Mouse (Mus musculus) midbrain, embryonic 10.5 days (tissue): ENCODE measurements around the gene Ncoa4. TPM values are rescaled to one million over a fixed set of nuclear protein-coding genes. Genes with fewer than 3 reads are reported as not detected.
"Not testable (repeated sequence)": the region's sequence is repeated elsewhere in the genome, so short reads cannot be mapped to it uniquely, and the experiment has no call there.

ENCODE experiments used
- DNase-seq: peaks from one replicate; pipeline ENCODE4 v3.0.0-alpha.2; 2017; ENCODE audit warnings: low spot score
- H3K27ac ChIP-seq: fragments of 300-500 bp; sonication (generic); replicated peaks from 2 replicates; pipeline ENCODE4 v1.5.1; 2016; ENCODE audit warnings: mild to moderate bottlenecking
- H3K27me3 ChIP-seq: fragments of 300-500 bp; sonication (generic); 2 replicates; pipeline ENCODE4 v1.6.1; 2016; ENCODE audit warnings: low read depth, mild to moderate bottlenecking; ENCODE audit not compliant: poor library complexity, severe bottlenecking
- H3K36me3 ChIP-seq: fragments of 300-500 bp; sonication (generic); 2 replicates; pipeline ENCODE4 v1.6.1; 2016; ENCODE audit warnings: mild to moderate bottlenecking, moderate library complexity
- H3K4me1 ChIP-seq: fragments of 300-500 bp; sonication (generic); 2 replicates; pipeline ENCODE4 v1.6.1; 2016
- H3K4me3 ChIP-seq: fragments of 300-500 bp; sonication (generic); 2 replicates; pipeline ENCODE4 v1.5.1; 2016; ENCODE audit warnings: mild to moderate bottlenecking, moderate library complexity
- H3K9me3 ChIP-seq: fragments of 300-500 bp; sonication (generic); replicated peaks from 2 replicates; pipeline ENCODE4 v1.6.1; 2016; ENCODE audit warnings: mild to moderate bottlenecking
- WGBS: fragments of 180-500 bp; shearing (Covaris S2); methylation state at CpG from one replicate; pipeline ENCODE4 v1.1.7; 2016; 5-methylcytosine and 5-hydroxymethylcytosine counted together
- polyA plus RNA-seq: library from polyadenylated mRNA; unstranded; fragments of >200 nt; fragmentation: Nextera tagmentation; extraction: Ambion mirVana; gene quantifications from 2 replicates; pipeline ENCODE4 v1.2.1, GENCODE M21; 2016

Ncoa4 gene
- polyA plus RNA-seq, 1 experiment from 2014 or later = 71.1 TPM

DNA sequence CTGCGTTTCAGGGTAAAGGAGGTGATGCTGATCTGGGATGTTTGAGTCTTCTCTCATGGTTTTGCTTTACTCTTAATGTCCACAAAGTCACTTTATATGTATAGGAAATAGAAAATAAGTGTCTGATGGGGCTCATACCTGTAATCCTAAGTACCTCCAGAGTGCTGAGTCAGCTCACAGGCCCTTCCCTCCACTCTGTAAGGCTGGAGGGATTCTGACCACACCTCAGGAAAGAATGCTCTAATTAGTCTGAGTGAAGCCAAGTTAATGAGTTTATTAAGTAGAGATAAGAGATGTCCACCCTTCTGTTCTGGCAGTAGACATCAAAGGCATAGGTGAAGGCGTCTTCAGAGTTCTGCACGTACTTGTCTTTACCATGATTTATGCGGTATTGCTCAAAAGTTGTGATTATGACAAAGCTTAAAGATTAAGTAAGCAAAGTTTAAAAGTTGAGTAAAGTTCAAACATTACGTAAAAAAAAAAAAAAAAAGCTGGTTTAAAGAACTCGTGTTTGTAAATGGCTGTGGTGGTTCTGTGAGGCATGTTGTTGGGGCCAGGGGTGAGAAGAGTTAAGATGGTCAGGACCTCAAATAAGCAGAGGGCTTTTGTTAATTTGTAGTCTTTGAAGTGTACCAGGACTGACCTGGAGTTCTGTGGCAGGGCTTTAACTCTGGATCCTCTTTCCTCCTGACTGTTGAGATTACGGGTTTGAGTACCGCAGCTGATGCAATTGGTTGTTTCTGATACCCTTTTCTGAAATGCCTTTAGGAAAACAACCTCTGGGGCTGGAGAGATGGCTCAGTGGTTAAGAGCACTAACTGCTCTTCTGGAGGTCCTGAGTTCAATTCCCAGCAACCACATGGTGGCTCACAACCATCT, 4.7 kb downstream of the Ncoa4 start:
- no peaks in the 10 kb centered on the region for H3K36me3 ChIP-seq
- no peak overlapping the region for H3K27ac ChIP-seq
- H3K4me1 ChIP-seq = peaks cover 35% of the 10 kb centered on the region
- WGBS = 88% methylated on average over 8 of the region's 8 CpGs
- no peaks in the 10 kb centered on the region for H3K27me3 ChIP-seq
- no peak for DNase-seq
- H3K4me3 ChIP-seq = no peak overlapping the region
- H3K9me3 ChIP-seq = no peaks in the 10 kb centered on the region

DNA sequence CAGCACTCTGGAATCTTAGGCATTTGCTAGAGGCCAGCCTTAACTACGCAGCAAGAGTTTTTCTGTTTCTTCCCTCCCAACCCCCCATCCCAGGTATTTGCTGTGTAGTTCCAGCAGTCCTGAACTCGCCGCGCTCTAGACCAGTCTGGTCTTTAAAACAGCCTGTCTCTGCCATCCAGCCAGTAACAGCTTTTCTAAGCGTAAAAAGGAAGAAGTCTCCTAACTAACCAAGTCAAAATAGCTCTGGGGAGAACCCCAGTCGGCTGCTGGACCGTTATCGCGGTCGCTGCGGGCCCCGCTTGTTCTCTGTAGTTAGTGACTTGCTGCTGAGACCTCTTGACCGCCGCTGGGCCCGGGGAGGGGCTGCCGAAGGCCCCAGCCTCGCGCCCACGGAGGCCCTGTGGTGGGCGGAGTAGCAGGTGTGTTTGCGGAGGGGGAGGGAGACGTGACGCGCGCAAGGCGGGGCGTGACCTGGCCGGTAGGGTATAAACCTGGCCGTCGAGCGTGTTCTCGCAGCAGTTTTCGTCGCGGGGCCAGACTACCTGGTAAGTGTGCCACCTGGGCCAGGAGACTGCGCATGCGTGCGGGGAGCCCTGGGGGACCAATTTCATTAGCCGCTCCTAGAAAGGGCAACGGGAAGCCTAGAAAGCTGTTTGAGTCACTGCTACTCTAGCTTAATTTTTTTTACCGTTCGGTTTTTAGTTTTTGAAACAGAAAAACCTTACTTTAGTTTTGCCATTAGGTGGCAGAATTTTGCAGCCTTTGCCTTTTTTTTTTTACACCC, 5.8 kb downstream of the Ncoa4 start:
- DNase-seq = peak; percentile 65
- Histone ChIP-seq H3K4me1 (peaks cover 31% of the 10 kb centered on the region), H3K36me3 (no peaks in the 10 kb centered on the region), H3K4me3 (peak overlapping the region; percentile 64), H3K27me3 (no peaks in the 10 kb centered on the region), H3K9me3 (no peaks in the 10 kb centered on the region), H3K27ac (peak overlapping the region; percentile 68)
- 2% methylated on average over 42 of the region's 42 CpGs for WGBS

GRCm38 (mm10) chr14:32166062-32166441, 6.4 kb downstream of the Ncoa4 start:
- peak overlapping the region; percentile 64 for H3K4me3 ChIP-seq
- 88% methylated on average over 2 of the region's 2 CpGs for WGBS
- no peaks in the 10 kb centered on the region for H3K27me3 ChIP-seq
- no peaks in the 10 kb centered on the region for H3K9me3 ChIP-seq
- H3K36me3 ChIP-seq = 0 out of 2 replicates have a peak, but pooled peaks cover 3% of the 10 kb centered on the region
- H3K4me1 ChIP-seq = peaks cover 25% of the 10 kb centered on the region
- no peak overlapping the region for H3K27ac ChIP-seq
- DNase-seq = no peak

DNA sequence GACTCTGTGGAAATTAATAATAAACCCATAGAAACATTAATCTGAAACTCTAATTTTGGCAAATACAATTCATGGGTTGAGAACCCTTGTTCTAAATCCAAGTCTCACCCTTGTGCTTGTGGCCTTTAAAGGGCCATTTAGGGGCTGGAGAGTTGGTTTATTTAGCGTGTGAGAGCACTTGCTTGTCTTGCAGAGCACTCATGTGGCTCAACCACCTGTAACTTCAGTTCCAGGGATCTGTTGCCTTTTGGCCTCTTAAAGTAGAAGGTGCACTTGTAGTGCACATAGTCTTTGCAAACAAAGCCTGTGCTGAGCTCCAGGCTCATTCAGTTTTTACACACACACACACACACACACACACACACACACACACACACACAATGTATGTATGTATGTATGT, 7.2 kb downstream of the Ncoa4 start:
- no peaks in the 10 kb centered on the region for H3K9me3 ChIP-seq
- no peaks in the 10 kb centered on the region for H3K27me3 ChIP-seq
- H3K4me1 ChIP-seq = peaks cover 21% of the 10 kb centered on the region
- 91% methylated on average over 1 of the region's 1 CpGs for WGBS
- DNase-seq = no peak
- 0 out of 2 replicates have a peak, but pooled peaks cover 4% of the 10 kb centered on the region for H3K36me3 ChIP-seq
- no peak overlapping the region for H3K4me3 ChIP-seq
- H3K27ac ChIP-seq = no peak overlapping the region

DNA sequence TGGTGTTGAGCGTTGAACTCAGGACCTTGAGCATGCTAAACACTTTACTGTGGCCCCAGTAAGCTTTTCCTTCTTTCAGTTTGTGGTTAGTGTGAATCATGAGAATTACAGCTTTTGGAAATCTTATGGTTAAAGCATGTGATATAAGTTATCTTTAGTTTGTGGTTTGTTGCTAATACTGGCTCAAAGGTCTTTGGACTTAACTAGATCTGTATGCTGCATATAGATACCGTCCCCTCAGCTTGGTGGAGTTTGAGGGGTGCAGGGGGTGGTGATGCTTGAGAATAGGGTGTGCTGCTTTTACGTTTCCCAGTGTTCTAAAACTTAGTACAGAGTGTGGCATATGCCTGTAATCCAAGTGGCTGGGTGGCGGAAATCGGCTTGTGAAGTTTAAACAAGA, 7.7 kb downstream of the Ncoa4 start:
- H3K36me3 ChIP-seq = peaks cover 8% of the 10 kb centered on the region
- no peaks in the 10 kb centered on the region for H3K27me3 ChIP-seq
- no peak overlapping the region for H3K27ac ChIP-seq
- DNase-seq = no peak
- H3K9me3 ChIP-seq = no peaks in the 10 kb centered on the region
- peaks cover 21% of the 10 kb centered on the region for H3K4me1 ChIP-seq
- 87% methylated on average over 5 of the region's 5 CpGs for WGBS
- H3K4me3 ChIP-seq = no peak overlapping the region

DNA sequence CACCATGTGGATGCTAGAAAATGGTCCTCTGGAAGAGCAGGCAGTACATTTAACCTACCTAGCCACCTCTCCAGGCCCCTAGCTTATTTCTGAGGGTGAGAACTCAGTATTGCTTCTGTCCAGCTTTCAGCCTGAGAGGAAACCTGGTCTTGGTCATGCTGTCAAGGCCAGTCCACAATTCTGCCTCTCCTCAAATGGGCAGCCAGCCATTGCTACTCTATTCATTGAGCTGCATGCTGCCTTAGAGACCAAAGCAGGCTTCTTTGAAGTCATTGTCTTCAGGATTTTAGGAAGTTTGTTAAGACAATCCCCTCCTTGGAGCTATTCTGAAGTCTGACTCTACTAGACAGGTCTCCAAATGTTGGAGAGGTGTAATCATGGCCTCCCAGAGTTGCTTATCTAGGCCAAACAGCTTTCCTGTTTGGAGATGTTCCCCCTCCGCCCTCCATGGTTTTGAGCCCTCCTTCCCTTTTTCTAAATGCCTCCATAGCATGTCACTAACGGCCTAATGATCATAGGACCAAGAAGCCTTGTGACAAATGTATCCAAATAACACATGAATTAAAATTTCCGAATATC, 9.1 kb downstream of the Ncoa4 start:
- Histone ChIP-seq H3K36me3 (peaks cover 22% of the 10 kb centered on the region), H3K9me3 (no peaks in the 10 kb centered on the region), H3K4me1 (peaks cover 21% of the 10 kb centered on the region), H3K4me3 (peak overlapping the region; percentile 9; the same call in 1 of the 2 replicates), H3K27ac (0 out of 2 replicates have a peak overlapping the region, but pooled peaks have one; percentile 46), H3K27me3 (no peaks in the 10 kb centered on the region)
- WGBS = 72% methylated on average over 3 of the region's 3 CpGs
- no peak for DNase-seq

GRCm38 (mm10) chr14:32170137-32170536, 10.5 kb downstream of the Ncoa4 start:
- DNase-seq = no peak
- WGBS = 87% methylated on average over 4 of the region's 4 CpGs
- peaks cover 16% of the 10 kb centered on the region for H3K4me1 ChIP-seq
- no peaks in the 10 kb centered on the region for H3K27me3 ChIP-seq
- H3K4me3 ChIP-seq = no peak overlapping the region
- H3K36me3 ChIP-seq = peaks cover 36% of the 10 kb centered on the region
- H3K27ac ChIP-seq = no peak overlapping the region
- H3K9me3 ChIP-seq = no peaks in the 10 kb centered on the region

GRCm38 (mm10) chr14:32175310-32175709, 15.6 kb downstream of the Ncoa4 start:
- Histone ChIP-seq H3K4me1 (no peaks in the 10 kb centered on the region), H3K27me3 (no peaks in the 10 kb centered on the region), H3K9me3 (no peaks in the 10 kb centered on the region), H3K36me3 (peaks cover 62% of the 10 kb centered on the region), H3K4me3 (no peak overlapping the region), H3K27ac (no peak overlapping the region)
- WGBS = 95% methylated on average over 2 of the region's 2 CpGs
- DNase-seq = no peak

GRCm38 (mm10) chr14:32176590-32176989, 16.9 kb downstream of the Ncoa4 start:
- WGBS = 86% methylated on average over 5 of the region's 5 CpGs
- not testable (repeated sequence) for DNase-seq, H3K4me1 ChIP-seq, H3K27ac ChIP-seq, H3K27me3 ChIP-seq, H3K4me3 ChIP-seq, H3K9me3 ChIP-seq
- H3K36me3 ChIP-seq = peaks cover 70% of the 10 kb centered on the region

GRCm38 (mm10) chr14:32179393-32180195, 19.9 kb downstream of the Ncoa4 start:
- Histone ChIP-seq H3K27me3 (no peaks in the 10 kb centered on the region), H3K36me3 (peaks cover 74% of the 10 kb centered on the region), H3K9me3 (no peaks in the 10 kb centered on the region), H3K4me1 (no peaks in the 10 kb centered on the region), H3K4me3 (no peak overlapping the region), H3K27ac (no peak overlapping the region)
- 94% methylated on average over 10 of the region's 10 CpGs for WGBS
- no peak for DNase-seq

GRCm38 (mm10) chr14:32180861-32181260, 21.2 kb downstream of the Ncoa4 start:
- DNase-seq = no peak
- WGBS = 87% methylated on average over 6 of the region's 6 CpGs
- Histone ChIP-seq H3K4me1 (no peaks in the 10 kb centered on the region), H3K9me3 (no peaks in the 10 kb centered on the region), H3K4me3 (no peak overlapping the region), H3K27ac (no peak overlapping the region), H3K36me3 (peaks cover 75% of the 10 kb centered on the region), H3K27me3 (no peaks in the 10 kb centered on the region)

GRCm38 (mm10) chr14:32183846-32184245, 24.2 kb downstream of the Ncoa4 start:
- no peaks in the 10 kb centered on the region for H3K9me3 ChIP-seq
- no peaks in the 10 kb centered on the region for H3K4me1 ChIP-seq
- H3K4me3 ChIP-seq = no peak overlapping the region
- peaks cover 94% of the 10 kb centered on the region for H3K36me3 ChIP-seq
- 94% methylated on average over 4 of the region's 4 CpGs for whole genome bisulfite sequencing
- DNase-seq = no peak
- H3K27me3 ChIP-seq = no peaks in the 10 kb centered on the region
- no peak overlapping the region for H3K27ac ChIP-seq
